Mouse (Mus musculus) cerebellum, postnatal 25 days (tissue): ENCODE data around the gene Stk32b.
A peak's percentile ranks its signal among the peaks of the same experiment; 100 is the strongest.

Experiments used
- DNase-seq, 2 experiments: peaks; one replicate each; pipeline ENCODE4 v3.0.0; 2021; ENCODE audit warnings: mixed read lengths in 2 of 2

Gene Stk32b

GRCm38 (mm10) chr5:37506880-37507519 lies 210.0 kb downstream of the Stk32b start:
- no peak for DNase-seq

- DNase-seq = no peak
Observed at GRCm38 (mm10) chr5:37494984-37495476, 221.9 kb downstream of the Stk32b start.

- peak; percentile 12 to 43 for DNase-seq
Observed at GRCm38 (mm10) chr5:37472025-37472608, 244.9 kb downstream of the Stk32b start.

GRCm38 (mm10) chr5:37471584-37471983 lies 245.4 kb downstream of the Stk32b start:
- DNase-seq = no peak

- no peak for DNase-seq
Observed at GRCm38 (mm10) chr5:37469031-37469430, 247.9 kb downstream of the Stk32b start.

GRCm38 (mm10) chr5:37467646-37468045 lies 249.3 kb downstream of the Stk32b start:
- DNase-seq = no peak

GRCm38 (mm10) chr5:37465461-37465860 lies 251.5 kb downstream of the Stk32b start:
- no peak for DNase-seq

- no peak for DNase-seq
Observed at GRCm38 (mm10) chr5:37458236-37458635, 258.7 kb downstream of the Stk32b start.

- DNase-seq = no peak
Observed at GRCm38 (mm10) chr5:37457831-37458230, 259.1 kb downstream of the Stk32b start.

GRCm38 (mm10) chr5:37457191-37457590 lies 259.8 kb downstream of the Stk32b start:
- no peak for DNase-seq

GRCm38 (mm10) chr5:37456590-37456989 lies 260.4 kb downstream of the Stk32b start:
- DNase-seq = no peak

- DNase-seq = no peak
Observed at GRCm38 (mm10) chr5:37447546-37447945, 269.4 kb downstream of the Stk32b start.

GRCm38 (mm10) chr5:37442767-37443166 lies 274.2 kb downstream of the Stk32b start:
- no peak for DNase-seq

GRCm38 (mm10) chr5:37435417-37435816 lies 281.6 kb downstream of the Stk32b start:
- peak in 1 of 2 experiments; percentile 4 for DNase-seq

GRCm38 (mm10) chr5:37427210-37427609 lies 289.8 kb downstream of the Stk32b start:
- no peak for DNase-seq

- no peak for DNase-seq
Observed at GRCm38 (mm10) chr5:37419028-37419427, 297.9 kb downstream of the Stk32b start.
